Mouse (Mus musculus): ENCODE results near the gene Nt5dc3.

- TF ChIP-seq CTCF (IDR thresholded peaks at IDR 0.05; ENCODE audit: low read depth, low read length): no peak
- TF ChIP-seq POLR2A (IDR thresholded peaks at IDR 0.05; ENCODE audit: insufficient read depth, low read length): no peak
These were observed 22.8 kb upstream of the Nt5dc3 start for GRCm38 (mm10) chr10:86755816-86756502.
